Mouse (Mus musculus) cerebellum, adult 11-12 months (tissue): ENCODE data around the gene Grik4.
"Not testable (repeated sequence)": the region's sequence is repeated elsewhere in the genome, so short reads cannot be mapped to it uniquely, and the experiment has no call there.

ENCODE experiments used
- DNase-seq: peaks from one replicate; pipeline ENCODE4 v3.0.0; 2022

Gene Grik4

GRCm38 (mm10) chr9:42943781-42944535, at the start of gene Grik4:
TSS of gene Grik4 (minus strand) at chr9:42944493.
- peak; percentile 9 for DNase-seq

GRCm38 (mm10) chr9:42993659-42994058, 49.4 kb upstream of the Grik4 start:
- no peak for DNase-seq

DNA sequence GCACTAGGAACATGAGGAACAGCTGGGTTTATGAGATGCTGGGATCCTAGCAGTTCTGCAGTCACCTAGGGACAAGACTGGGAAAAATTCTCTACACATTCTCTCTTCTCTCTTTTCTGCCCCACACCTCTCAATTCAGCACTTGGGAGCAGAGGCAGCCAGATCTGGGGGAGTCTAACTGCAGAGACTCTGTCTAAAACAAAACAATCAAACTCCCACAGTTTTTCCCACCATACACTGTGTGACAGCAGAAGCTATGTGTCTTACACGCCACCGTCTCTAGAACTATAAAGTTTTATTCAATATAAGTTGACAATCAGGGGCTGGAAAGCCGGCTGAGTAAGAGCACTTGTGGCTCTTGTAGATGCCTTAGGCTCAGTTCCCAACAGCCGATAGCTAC, 43.7 kb upstream of the Grik4 start:
- no peak for DNase-seq

DNA sequence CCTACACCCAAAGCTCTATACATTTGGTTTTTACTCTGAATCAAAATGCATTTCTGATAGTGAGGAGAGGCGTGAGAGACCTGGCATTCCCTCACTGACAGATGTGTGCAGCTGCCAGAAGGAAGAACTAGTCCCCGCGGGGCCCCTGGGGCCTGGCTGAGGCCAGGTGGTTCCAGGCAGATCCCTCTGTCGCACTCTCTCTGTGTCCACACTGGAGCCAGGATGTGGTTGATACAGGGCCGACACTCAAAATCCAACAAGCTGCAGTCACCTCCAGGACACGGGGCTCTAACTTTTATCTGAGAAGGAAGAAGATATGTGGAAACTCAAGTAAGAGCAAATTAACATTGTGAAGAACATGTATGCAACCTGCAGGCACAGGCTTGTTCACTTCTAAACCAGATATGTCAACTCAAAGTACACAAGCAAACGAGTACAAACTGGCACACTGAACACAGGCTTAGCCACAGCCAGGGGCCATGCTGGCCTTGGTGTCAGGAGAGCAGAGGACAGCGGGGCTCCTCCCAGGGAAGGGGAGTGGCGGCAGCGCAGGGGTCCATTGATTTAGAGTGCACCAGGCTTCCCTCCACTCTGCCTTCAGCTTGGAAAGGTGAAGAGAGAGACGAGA, 24.7 kb upstream of the Grik4 start:
- DNase-seq: no peak

GRCm38 (mm10) chr9:42967731-42968130, 23.4 kb upstream of the Grik4 start:
- peak; percentile 18 for DNase-seq

GRCm38 (mm10) chr9:42964809-42965208, 20.5 kb upstream of the Grik4 start:
- DNase-seq: not testable (repeated sequence)

DNA sequence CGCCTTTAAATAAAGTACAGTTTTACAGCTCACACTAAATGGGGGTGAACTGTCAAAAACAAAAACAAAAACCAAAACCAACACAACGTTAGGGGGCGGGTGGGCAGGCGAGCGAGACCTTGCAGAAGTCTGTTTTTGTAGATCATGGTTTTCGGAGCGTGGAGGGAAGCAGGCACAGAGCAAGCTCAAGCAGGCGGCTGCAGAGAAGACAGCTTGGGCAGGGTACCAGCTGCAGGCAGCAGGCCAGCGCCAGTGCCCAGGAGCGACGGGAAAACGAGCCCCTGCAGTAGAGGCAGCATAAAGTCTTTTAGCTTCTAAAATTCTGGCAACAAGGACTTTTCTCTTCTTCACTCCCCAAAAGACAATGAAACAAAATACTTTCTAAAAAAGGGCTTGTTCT, 20.1 kb upstream of the Grik4 start:
- DNase-seq: no peak

DNA sequence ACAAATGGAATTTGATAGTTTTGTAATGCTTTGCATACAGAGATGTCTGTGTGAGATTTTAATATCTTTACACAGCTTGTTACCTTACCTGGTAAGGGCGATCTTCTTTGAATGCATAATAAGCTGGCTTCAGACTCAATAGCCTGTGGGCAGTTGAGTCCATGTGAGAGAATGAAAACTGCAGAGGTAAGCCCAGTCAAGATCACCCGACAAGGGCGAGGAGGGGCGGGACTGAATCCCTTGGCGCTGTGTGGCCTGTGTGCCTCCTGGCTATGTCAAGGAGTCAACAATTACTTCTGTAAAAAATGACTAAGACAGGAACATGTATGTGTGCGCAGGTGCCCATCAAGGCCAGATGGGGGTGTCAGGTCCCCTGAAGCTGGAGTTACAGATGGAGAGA, 18.2 kb upstream of the Grik4 start:
- no peak for DNase-seq

DNA sequence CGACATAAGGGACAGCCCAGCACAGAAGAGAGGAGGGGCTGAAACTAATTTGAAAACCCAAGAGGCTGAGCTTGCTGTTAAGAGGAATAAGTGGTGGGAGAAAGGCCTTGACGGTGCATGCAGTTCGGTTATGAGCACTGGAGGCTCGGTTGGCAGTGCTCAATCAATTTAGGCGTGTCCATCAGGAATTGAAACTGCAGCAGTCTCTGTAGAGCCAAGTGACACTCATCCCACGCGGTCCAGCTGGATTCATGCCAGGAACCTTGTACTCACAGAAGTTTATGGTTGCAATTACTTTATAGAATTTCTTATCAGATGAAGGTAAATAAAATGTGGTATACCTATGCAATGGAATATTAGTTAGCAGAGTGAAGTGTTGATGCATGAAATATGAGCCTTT, 14.1 kb upstream of the Grik4 start:
- no peak for DNase-seq

DNA sequence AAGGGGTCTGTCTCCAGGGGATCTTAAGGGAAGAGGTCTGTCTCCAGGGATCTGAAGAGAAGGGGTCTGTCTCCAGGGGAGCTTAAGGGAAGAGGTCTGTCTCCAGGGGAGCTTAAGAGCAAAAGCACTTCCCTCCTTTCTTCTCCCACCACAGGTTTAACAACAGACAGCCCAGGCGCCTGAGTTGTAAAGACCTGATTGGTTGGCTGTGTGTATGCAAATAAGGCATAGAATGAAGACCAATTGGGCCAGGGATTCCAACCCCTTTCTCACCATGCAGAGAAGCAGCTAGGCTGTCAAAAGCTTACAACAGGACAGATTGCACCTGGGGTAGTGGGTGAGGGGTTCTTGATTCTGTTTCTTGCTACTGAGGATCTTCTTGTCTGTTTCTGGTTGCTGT, 4.1 kb upstream of the Grik4 start:
- no peak for DNase-seq

GRCm38 (mm10) chr9:42945174-42945573, 881 bp upstream of the Grik4 start:
- DNase-seq: no peak

DNA sequence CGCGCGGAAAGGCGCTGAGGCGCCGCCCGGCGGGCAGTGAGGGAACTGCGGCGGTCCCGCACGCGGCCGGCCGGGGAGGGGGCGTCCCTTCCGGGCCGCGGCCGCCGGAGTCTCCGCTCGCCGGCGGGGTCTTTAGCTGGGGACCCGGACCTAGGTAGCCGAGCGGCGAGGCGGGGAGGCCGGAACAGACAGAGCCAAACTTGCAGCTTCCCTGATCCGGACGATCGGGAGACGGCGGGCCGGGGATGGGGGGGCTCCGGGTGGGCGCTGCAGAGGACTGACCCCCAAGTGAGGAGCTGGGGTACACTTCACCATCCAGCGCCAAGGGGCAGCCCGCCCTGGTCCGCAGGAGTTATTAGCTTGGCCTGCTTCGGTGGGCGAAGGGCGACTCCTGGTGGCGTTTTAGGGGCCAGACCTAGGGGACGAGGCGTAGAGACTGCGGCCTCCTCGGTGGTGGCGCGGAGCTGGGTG, 278 bp upstream of the Grik4 start:
- peak; percentile 68 for DNase-seq

DNA sequence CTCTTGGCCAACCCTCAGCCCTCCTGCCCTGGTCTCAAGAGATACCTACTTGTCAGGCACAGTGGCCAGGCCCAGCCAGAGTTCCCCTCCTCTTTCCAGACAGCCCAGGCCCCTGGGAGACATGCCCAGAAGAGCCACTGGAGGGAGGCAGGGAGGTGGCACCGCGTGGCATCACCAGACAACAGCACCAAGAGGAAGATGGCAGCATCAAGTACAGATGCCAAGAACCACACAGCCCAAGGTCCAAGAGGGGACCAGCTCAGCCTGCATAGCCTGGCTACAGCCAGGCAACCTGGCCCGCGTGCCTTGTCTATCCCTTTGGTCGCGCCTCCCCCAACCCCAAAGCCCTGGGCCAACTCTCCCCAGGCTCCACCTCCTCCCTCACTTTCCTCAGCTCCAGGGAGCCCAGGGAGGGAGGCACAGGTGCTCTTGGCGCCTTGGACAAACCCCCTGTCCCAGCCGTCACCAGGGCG, 1.2 kb downstream of the Grik4 start:
- DNase-seq: peak; percentile 26

GRCm38 (mm10) chr9:42942148-42942547, 2.1 kb downstream of the Grik4 start:
- DNase-seq: no peak

- no peak for DNase-seq
Measured at GRCm38 (mm10) chr9:42932146-42932545, 12.1 kb downstream of the Grik4 start.

DNA sequence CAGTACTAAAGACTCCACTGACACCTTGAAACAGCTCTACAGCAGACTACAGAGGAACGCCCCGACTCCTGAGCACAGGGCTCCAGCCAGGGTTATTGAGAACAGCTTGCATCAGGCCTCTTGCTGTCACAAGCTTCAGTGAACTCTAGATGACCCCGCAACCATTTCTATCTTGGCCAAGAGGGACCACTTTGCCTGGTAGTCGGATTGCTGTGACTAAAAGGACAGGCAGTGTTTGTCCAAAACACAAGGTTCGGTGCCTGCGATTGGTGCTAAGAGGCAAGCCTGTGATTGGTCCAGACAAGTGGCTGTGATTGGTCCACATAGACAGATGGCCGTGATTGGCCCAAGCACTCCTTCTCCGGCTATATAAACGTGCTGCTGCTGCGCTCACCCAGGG, 16.8 kb downstream of the Grik4 start:
- DNase-seq: no peak

DNA sequence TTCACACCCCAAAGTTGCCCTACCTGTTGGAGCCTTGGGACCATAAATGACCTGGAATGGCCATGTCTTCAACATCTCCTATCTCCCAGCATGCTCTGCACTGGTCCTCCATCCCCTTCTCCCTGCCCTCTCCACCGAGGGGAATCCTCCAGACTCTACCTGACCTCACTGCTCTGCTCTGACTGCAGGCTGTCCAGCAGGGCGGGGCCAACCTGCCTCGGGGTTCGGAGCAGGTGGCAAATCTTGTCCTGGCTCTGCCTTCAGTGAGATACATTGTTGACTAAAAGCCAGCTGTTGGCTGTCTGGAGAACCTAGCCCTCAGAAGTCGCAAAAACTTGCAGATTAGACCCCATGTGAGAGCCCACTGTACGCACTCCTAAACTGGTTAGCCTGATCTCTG, 17.7 kb downstream of the Grik4 start:
- no peak for DNase-seq

DNA sequence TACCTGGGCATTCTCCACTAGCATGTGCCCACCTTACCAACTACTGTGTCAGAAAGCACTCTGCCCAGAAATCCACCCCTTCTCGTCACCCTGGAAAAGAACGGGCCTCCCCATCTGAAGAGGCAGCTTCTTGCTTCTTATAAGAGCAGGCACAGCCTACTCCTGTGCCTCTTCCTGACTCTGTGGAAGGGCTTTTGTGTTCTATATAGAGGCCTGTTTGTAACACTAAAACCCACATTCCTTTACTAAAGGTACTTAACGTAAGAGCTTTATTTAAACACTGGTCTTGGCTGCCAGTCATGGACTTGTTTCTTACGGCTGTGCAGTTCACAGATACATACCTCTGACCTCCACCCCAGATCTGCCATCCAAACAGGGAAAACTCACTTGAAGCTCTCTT, 22.5 kb downstream of the Grik4 start:
- no peak for DNase-seq

GRCm38 (mm10) chr9:42920190-42920589, 24.1 kb downstream of the Grik4 start:
- no peak for DNase-seq

DNA sequence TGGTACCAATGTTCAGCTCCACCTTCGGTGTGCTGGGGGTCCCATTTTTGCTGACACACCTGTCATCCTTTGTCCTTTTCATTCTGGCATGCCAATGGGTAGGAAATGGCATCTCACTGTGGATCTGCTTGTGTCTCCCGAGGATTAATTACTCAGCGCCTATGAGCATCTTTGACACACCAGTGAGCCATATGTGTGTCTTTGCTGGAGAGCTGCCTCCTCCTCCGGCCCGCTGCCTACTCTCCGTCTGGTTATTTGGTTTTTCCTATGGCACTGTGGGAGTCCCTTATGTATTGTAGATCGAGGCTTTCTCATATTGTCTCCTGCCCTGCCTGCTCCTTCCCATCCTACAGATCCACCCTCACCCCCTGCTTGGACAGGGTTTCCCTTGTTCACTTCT, 26.4 kb downstream of the Grik4 start:
- DNase-seq: no peak

- DNase-seq: no peak
Measured at GRCm38 (mm10) chr9:42913201-42913600, 31.1 kb downstream of the Grik4 start.

- DNase-seq: no peak
Measured at GRCm38 (mm10) chr9:42908657-42909313, 35.5 kb downstream of the Grik4 start.

GRCm38 (mm10) chr9:42906995-42907394, 37.3 kb downstream of the Grik4 start:
- DNase-seq: no peak

DNA sequence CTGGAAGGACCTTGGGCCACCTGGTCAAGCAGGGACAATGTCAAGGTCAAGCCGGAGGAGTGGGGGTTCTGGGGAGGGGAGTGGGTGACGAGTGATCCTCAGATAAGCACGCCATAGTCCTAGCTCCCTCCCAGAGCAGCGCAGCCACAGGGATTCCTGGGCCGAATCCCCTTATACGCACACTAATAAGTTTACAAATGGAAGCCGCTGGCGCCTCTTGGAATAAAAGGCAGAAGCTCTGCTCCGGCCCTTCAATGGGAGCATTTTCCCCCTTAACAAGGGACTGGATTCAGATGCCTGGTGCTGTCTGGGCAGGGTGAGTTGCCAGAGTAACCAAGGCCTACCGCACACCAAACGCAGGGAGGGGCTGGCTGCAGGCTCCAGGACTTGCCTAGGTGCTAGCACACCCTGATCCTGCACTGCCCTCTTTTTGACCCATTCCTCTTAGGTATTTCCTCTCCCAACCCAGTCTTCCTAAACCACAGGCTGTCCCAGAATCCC, 46.2 kb downstream of the Grik4 start:
- DNase-seq: no peak
